Mouse (Mus musculus): ENCODE measurements around the gene Tmem110.

Tmem110 gene

DNA sequence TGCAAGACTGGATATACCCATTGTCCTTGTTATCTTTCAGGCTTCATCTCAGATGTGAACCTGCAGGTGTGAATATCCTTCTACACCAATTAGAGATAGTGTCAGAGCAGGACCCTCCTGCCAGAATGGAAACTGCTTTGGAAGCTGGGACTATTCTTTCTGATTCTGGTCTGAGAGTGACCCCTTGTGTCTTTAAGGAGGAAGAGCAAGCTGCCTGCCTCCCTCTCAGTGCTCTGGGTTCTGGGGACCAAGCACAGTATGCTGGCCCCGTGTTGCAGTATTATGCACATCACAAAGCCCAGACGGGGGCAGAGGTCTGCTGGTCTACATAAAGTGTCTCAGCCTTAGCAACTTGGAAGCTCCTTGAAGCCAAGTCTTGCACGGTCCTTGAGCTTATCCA, 39.9 kb downstream of the Tmem110 start:
- no peak for DNase-seq

DNA sequence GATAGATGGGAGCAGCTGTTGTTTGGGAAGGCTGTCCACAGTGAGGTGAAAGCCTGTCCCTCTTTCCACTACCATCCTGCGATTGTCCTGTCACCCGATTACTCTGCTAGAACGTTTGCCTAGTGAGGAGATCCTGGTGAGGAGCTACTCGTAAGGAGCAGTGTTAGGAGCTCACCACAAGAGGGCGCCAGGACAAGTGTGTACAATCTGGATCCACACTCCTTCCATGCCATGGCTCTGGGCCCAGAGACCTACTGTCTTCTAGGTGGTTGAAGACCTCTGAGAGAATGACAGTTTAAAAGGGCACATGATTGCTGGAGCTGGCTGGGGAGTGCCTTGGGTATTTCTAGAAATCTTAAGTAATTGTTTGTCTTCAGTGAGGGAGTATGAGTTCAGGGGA, 41.7 kb downstream of the Tmem110 start:
- DNase-seq = peak; percentile 80 to 86

DNA sequence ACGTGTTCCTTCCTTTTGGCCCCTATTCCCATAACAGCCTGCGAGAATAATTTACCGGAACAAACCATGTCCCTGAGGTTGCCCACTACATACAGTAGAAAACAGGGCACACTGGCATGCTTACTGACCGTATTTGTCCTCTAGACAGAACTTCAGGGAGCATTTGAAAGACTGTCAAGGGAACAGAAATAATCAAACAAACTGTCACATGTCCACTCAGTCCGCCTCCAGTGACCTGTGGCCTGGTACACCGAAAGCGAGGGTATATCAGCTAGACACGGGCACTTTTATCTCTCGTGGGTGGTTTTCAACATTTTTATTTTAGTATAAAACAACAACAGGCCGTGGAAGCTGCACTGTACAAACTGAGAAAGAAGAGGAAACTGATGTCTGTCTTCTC, 43.4 kb downstream of the Tmem110 start:
- DNase-seq = peak in 1 of 2 experiments; percentile 14

DNA sequence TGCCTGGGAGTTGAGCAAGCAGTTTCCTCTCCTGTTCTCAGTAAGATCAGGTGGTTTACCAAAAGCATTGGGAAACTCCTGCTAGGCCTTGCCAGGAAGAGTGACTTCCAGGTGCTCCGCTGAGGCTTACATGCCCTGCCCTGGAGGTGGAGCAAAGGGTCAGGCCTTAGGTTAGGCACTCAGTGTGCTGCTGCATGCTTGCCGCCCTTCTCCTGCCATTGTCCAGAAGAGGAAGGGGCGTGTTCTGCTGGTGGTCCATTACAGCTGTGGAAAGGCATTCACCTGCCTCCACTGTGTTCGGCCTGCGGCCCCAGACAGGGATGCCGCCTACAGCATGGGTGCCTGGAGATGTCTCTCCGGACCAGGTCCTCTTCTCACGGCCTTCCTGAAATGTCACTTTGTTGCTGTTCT, 44.0 kb downstream of the Tmem110 start:
- peak; percentile 58 to 73 for DNase-seq

DNA sequence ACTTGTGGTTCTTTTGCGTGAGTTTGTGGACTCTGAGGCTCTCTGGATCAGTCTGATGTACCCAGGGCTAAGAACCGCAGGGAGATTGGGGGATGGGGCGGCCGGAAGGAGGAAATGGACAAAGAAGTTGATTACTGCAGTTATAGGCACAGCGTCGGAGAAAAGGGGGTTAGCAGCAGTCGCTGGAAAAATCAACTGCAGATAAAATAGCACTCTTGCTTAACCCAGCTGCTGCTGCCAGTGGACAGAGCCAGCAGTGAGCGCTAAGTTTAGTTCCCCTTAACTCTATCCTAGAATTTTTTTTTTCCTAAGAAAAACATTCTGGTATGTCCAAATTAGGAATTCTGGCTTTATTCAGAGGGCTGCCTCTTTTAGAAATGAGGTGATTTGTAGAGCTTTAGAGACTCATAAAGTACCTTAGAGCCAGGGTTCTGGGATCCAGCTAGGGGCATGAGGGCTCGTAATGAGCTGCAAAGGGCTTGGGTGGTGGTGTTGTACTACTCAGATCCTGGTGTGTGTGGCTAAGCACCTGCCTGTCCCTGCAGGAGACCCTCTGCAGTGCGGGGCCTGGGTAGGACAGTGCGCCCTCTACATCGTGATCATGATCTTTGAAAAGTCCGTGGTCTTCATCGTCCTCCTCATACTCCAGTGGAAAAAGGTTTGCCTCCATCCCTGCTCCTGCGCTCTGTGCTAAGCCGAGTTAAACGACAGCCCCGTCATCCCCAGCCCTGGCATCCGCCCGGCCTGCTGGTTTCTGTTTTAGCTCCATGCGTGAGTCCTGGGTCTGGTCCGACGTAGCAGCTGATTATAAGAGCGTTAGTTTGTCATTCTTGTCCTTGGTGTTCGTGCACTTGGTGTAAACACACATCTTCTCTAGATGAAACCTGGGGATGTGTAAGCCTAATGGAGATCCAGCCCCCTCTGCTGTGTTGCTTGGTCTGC, 45.1 kb downstream of the Tmem110 start:
- peak; percentile 55 to 70 for DNase-seq

DNA sequence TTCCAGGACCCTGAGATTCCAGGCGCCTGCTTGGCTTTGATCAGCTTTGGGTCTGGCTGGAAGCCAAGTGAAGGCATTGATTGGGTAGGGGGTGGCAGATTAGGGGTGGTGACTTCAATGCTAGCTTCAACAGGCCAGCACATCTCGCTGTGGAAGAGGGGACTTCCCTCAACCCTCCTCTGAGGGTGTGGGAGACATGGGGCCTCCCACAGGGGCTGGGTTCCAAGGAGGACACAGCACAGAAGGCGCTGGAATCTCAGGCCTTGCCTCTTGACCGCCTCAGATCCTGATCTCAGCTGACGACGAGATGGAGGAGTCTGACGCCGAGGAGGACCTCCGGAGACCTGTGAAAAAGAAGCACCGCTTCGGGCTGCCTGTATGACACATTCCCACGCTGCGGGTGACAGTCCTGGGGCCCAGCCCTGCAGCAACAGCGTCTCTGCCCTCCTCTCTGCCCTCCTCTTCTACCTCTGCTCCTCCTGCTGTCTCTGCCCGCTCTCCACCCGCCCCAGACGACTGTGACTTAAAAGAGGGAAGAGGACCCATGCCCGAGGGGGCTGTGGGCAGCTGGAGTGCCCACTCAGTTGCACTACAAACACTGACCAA, 48.8 kb downstream of the Tmem110 start:
- peak; percentile 50 to 79 for DNase-seq

DNA sequence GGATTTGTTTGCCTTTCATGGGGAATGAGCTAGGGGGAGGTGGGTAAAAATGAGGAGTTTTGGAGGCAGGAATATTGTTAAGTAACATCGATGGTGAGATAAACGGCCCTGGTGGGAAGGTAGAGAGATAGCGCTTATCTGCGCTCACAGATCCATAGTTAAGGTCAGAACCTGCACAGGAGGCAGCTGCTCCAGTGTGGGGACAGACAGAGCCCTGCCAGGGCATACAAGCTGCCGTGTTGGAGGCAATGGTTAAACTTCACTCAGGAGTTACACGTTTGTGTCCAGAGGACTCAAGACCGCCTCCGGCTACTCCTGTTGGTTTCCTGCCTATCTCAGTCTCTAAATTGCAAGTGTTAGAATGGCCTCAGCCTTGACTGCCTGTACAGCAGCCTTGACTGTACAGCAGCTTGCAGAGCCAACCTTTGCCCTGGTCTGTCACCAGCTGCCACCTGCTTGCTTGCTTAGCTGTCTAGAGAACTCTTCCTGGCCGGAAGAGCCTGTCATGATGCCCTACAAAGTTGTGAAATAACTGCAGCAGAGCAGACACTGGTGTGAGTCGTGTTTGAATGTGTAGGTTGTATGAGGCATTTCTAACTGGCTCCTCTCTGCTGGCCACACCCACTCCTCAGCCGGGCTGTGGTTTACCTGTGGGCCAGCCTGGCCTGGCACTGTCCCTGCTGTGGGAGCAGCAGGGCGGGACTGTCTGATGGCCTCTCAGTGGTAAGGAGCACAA, 49.9 kb downstream of the Tmem110 start:
- DNase-seq = peak; percentile 40 to 50

DNA sequence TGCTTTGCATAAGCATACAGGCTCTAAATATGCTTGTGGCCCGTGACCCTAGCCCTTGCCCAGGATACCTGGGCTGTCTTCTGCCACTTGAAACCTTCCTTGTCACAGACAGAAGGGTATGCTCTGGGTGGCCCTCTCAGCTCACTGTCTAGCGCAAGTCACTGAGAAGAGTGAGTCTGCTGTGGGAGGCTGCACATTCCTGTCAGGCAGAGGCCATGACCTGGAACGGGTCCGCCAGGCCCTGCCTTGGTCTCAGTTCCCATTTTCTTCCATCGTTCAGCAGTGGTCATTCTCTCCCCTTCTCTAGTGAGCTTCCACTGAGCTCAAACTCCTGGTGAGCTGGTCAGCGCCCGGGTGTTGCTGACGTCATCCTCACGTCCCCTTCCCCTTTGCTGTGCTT, 50.6 kb downstream of the Tmem110 start:
- DNase-seq = peak; percentile 46 to 74

DNA sequence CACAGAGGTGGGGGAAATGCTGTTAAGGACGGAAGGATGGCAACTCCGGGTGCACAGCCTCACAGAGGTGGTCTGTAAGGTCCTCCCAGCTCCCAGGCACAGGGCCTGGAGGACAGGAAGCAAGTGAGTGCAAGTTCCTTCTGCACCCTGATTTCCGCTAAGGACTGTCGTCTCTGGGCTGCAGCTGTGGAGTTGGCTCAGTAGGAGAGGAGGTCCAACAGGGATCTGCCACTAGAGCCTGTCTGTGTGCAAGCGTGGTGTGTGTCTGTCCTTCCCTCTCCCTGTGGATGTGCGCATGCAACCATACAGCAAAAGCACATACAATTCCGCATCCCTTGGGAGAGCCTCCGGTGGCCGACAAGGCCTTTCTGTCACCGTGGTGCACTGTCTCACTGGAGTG, 51.1 kb downstream of the Tmem110 start:
- no peak for DNase-seq

DNA sequence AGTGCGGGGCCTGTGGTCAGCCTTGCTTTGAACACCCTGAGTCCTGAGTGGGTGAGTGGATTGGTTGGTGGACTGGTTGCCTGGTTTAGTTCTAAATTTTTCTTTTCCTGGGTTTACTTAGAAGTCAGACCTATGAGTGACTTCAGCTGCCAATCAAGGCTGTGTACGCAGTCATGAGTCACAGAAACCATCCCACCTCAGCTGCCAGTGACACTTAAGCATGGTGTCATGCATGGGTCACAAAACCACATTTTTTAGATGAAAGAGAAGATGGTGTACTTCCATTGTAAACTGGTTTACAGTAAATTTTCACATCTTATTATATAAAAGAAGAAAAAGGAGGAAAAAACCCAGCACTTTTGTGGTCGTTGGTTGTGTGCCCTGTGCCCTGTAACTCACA, 52.4 kb downstream of the Tmem110 start:
- no peak for DNase-seq

DNA sequence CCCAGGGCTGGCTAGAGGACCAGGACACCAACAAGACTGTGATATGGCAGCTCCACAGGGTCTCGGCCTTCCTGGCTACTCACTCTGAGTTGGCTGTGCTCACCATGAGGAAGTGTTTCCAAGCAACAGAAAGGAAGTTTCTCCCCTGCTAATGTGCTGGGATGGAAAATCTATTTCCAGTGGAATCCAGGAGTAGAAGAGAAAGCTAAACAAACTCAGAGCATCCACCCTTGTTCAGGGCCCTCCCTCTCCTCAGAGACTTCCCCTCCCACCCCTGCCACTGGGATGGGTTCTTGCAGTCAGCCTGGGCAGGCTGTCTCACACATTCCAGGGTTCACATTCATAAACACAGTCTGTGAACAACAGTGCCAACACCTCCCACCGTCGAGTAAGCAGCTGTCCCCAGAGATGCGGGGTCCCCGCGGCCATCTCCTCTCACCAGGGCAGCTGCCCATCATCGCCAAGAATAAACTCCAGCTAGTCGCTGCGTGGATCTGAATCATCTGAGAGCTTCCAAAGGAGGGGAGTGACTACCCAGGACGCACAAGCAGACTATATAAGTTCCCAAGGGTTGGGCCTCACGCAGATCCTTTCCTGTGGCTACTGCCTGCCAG, 53.7 kb downstream of the Tmem110 start, which contains the start of gene Mustn1:
Mustn1 (plus strand) TSS at position 243 of the 614 bp plus-strand sequence.
- peak; percentile 75 to 88 for DNase-seq

DNA sequence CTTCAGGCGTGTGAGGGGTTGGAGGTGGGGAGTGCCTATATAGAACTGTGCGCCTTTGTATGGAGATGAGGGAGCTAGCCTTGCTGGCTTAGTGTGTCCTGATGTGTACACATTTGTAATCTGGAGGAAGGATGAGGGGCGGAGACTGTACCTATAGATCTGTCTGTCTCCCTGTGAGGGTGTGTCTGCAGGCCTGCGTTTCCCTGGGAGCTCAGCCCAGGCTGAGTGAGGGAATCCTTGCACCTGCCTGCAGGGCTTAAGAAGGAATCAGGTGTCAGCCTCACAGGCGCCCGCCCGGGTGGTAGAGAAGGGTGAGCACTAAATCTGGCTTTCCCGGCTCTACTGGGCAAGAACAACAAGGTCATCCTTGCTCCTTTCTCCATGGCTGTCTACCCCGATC, 54.4 kb downstream of the Tmem110 start:
- peak in 1 of 2 experiments; percentile 20 for DNase-seq

DNA sequence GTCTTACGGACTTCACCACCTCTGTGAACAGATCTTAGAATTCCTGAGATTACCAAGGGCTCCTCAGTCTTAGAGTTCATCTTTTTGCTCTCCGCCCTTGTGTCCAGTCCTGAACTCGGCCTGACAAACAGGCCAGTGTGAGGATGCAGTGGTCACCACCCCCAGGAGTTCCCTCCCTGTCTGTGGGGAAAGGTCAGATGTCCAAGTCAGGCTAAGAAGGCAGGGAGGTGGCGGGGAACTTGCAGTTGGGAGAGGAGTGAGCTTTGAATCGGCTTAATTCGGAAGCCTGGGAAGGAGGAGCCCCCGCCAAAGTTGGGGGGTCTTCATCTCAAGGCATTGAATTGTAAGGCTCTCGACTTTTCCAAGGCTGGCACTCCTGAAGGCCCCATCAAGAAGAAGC, 54.9 kb downstream of the Tmem110 start:
- peak in 1 of 2 experiments; percentile 18 for DNase-seq

DNA sequence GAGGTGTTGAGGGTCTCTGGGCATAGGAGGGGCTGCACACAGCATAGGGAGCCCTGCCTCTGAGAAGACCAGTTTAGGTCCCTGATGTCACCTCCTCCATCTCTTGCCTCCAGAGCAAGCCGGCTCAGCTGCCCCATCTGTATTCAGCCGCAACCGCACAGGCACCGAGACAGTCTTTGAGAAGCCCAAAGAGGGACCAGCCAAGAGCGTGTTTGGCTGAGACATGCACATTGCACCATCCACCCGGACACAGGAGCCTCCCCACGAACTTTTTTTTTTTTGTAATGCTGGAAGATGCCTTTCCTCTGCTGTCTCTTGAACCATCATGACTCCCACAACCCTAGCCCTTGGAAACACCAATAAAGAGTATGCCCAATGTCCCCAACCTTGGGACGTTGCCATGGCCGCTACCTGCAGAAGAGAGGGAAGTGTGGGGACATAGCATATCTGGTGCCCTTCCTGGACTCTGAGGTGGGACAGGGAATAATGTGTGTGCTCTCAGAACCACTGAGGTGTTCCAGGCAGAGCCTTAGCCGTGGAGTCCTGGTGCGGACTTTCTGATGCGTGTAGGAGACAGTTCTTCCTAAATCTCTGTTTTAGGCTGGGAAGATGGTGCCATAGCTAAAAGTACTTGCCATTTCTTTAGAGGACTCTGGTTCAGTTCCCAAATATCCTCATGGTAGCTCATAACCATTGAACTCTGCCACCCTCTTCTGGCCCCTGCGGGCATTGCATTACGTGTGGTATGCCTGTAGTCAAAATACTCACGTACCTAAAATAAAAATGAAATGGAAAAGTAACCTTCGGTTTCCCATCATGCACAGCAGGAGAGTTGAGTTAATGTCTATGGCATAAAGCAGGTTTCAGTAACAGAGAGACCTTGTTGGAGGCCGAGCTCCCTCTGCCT, 55.7 kb downstream of the Tmem110 start:
- DNase-seq = peak; percentile 67 to 80

DNA sequence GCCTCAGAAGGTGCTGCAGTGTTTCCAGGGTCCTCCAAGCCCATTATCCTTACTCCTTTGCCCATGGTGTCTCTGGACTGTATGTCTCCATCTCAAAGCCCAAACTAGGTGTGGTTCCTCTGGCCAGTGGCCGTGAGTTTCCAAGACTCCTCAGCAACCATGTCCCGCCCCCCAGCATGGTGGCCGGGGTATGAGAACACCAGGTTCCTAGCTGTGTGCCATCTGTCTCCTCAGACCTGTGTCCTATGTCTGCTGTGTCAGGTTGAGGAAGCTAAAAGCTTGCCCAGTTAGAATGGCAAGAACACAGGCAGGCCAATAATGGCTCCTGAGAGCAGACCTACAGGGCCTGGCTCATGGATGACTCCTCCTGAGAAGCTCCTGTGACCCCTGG, 56.3 kb downstream of the Tmem110 start:
- no peak for DNase-seq

DNA sequence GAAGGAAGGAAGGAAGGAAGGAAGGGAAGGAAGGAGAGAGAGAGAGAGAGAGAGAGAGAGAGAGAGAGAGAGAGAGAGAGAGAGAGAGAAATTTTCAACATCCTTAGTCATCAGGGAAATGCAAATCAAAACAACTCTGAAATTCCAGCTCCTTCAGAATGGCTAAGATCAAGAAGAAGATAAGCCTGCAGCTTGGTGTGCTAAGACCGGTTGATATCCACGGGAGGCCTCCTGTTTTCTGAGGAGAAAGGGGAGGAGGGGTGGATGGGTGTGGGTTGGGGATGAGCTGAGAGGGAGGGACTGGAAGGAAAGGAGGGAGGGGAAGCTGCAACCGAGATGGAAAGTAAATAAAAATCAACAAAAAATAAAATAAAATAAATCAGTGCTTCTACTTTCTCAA, 59.9 kb downstream of the Tmem110 start:
- DNase-seq = no peak

DNA sequence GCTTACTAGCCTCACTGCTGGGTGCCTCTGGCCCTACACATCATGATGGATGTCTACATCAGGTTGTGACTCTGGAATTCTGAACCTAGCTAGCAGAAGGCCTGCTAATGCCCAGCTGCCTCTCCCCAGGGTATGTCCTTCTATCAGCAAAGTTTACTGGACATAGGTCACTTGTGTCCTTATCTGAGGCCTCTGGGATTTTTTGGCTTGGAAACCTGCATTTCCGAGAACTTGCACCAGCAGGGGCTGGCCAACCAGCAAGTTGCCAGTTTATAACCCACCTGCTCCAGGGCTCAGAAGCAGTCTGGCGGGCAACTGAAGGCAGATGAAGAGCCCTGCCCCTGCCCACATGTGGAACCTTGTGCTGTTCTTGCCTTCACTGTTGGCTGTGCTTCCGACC, 60.8 kb downstream of the Tmem110 start, which contains the start of gene Itih4:
Itih4 (plus strand) TSS at position 273 of the 400 bp plus-strand sequence.
- no peak for DNase-seq

DNA sequence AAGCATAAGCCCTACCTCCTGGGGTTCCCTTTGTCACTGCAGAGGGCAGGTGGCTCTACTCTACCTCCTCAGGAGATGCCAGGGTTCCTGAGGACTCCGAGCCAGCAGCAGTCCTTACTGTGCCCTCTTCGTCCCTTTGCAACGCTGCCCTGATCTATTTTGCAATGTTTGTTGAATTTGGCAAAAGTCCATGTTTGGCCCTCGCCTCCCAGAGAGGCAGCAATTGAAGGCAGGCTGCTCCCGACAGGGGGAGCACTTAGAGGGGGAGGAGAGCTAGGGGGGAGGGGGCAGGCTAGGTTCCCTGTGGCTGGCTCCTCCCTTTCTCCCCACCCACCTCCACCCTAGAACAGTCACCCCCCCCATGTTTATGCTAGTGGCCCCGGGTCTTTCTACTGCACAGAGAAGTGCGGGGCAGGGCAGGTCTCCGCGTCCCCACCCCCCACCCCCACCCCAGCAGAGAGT, 62.9 kb downstream of the Tmem110 start:
- peak; percentile 84 to 87 for DNase-seq

DNA sequence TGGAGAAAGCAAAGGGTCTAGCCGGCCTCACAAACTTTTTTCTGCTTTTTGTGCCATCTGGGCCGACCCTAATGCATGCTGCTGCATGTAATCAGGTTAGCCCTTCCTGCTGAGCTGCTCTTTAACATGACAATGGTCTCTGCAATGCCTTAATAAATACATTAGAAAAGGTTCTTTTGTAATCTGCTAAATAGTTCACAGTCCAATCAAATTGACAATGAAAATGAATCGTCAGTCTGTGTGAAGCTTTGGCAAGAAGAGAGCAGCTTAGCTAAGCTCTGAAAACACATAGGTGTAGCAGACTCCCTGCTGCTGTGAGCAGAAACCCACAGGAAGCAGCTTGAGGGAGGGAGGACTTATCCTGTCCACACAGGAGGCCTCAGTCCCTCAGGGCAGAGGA, 74.6 kb downstream of the Tmem110 start:
- DNase-seq = no peak

DNA sequence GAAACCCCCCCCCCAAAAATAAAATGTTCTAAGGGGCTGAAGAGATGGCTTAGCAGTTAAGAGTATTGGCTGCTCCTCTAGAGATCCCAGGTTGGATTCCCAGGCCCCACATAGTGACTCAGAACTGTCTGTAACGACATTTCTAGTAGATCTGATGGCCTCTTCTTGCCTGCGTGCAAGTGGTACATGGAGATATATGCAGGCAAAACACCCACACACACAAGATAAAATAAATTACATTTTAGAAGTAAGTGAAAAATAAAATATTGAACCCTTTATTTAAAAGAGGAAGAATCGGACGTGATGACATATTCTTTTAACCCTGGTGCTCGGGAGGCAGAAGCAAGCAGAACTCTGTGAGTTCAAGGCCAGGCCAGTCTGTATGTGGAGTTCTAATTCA, 77.2 kb downstream of the Tmem110 start:
- DNase-seq = no peak

DNA sequence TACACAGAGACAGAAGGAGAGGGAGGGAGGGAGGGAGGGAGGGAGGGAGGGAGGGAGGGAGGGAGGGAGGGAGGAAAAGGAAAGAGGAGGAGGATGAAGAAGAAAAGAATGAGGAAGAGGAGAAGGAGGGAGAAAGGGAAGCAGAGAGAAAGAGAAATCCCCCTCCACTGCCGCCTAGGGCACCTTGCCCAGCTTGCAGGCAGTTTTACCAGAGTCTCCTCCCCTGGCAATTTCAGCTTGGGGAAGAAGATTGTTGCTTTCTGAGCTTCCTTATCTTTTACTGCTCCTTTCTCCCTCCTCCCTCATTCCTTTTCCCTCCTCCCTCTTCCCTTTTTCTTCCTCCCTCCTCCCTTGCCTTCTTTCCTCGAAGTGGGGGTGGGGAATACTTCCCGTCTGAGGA, 77.6 kb downstream of the Tmem110 start:
- DNase-seq = no peak

DNA sequence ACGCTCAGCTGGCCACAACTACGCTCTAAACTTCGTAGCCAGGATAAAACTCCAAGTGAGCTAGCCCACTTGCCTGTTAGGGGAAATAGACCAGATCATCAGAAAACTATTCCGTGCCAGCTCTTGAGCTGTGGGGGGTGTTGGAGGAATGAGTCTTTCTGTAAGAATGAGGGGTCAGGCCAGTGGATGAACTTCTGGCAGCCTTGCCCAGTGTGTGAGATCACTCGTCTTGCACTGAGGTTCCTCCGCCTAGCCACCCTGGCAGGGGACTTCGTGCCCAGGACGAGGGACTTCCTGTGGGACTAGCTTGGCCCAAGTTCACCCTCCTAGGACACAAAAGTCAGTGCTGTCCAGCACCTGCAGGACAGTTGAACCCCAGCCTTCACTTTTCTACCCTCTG, 78.9 kb downstream of the Tmem110 start:
- DNase-seq = peak in 1 of 2 experiments; percentile 55
